Mouse (Mus musculus) spleen, adult 2 months (tissue): Measurements from ENCODE around the gene Rpl35. TPM values are rescaled to one million over a fixed set of nuclear protein-coding genes. Genes with fewer than 3 reads are reported as not detected.

ENCODE experiments used
- DNase-seq, 2 experiments: peaks; one replicate each; pipeline versions ENCODE4 v3.0.0 to v3.0.0-alpha.2; 2012 to 2021; ENCODE audit warnings: low spot score in 2 of 2, low read depth in 1 of 2
- H3K27ac ChIP-seq: fragments of 200-500 bp; 2 replicates; pipeline ENCODE4 v1.5.1; 2012; ENCODE audit warnings: low read length, inconsistent platforms; ENCODE audit not compliant: insufficient read depth
- H3K27me3 ChIP-seq: fragments of 200-500 bp; 2 replicates; pipeline ENCODE4 v1.6.1; 2012; ENCODE audit warnings: mild to moderate bottlenecking, moderate library complexity, low read length, inconsistent platforms; ENCODE audit not compliant: control insufficient read depth, insufficient read depth
- H3K36me3 ChIP-seq: fragments of 200-500 bp; 2 replicates; pipeline ENCODE4 v1.6.1; 2012; ENCODE audit warnings: mild to moderate bottlenecking, low read length, inconsistent platforms; ENCODE audit not compliant: control insufficient read depth, insufficient read depth
- H3K4me1 ChIP-seq: fragments of 200-500 bp; 2 replicates; pipeline ENCODE4 v1.6.1; 2011; ENCODE audit warnings: inconsistent platforms; ENCODE audit not compliant: control insufficient read depth, insufficient read depth, insufficient read length
- H3K4me3 ChIP-seq: fragments of 200-500 bp; 2 replicates; pipeline ENCODE4 v1.5.1; 2011; ENCODE audit warnings: mild to moderate bottlenecking, inconsistent platforms; ENCODE audit not compliant: insufficient read depth, insufficient read length; ENCODE audit errors: extremely low read depth
- CTCF ChIP-seq: fragments of 200-500 bp; IDR thresholded peaks from 2 replicates; pipeline ENCODE4 v1.5.1; 2011; ENCODE audit warnings: mild to moderate bottlenecking, inconsistent platforms; ENCODE audit not compliant: insufficient read depth, insufficient read length, insufficient replicate concordance; ENCODE audit errors: extremely low read depth
- POLR2A ChIP-seq: fragments of 200-500 bp; IDR thresholded peaks from 2 replicates; pipeline ENCODE4 v1.6.1; 2011; ENCODE audit warnings: low read depth, low read length, inconsistent platforms
- WGBS: fragments of 180-500 bp; shearing (Covaris S2); methylation state at CpG from one replicate; pipeline ENCODE4 v1.1.7; 2018; 5-methylcytosine and 5-hydroxymethylcytosine counted together
- polyA plus RNA-seq: library from polyadenylated mRNA; depleted of rRNA; stranded (reverse); fragments of >200 nt; gene quantifications from 2 replicates; pipeline ENCODE4 v1.2.3, GENCODE M21; 2012

Gene Rpl35
- polyA plus RNA-seq, 1 experiment: 149 TPM

- H3K4me1 ChIP-seq: no peaks in the 10 kb centered on the region
- TF ChIP-seq POLR2A: no peak
- TF ChIP-seq CTCF: no peak
- H3K4me3 ChIP-seq: no peak overlapping the region
- H3K27me3 ChIP-seq: no peaks in the 10 kb centered on the region
- WGBS: 57% methylated on average over 1 of the region's 1 CpGs
- H3K36me3 ChIP-seq: no peaks in the 10 kb centered on the region
- DNase-seq: no peak
- H3K27ac ChIP-seq: peak overlapping the region; percentile 14; the same call in 1 of the 2 replicates
Measured at GRCm38 (mm10) chr2:38987371-38987770, 18.1 kb downstream of the Rpl35 start.

GRCm38 (mm10) chr2:38986580-38986979 lies 18.8 kb downstream of the Rpl35 start:
- WGBS: 62% methylated on average over 3 of the region's 3 CpGs
- TF ChIP-seq CTCF (no peak), POLR2A (no peak)
- Histone ChIP-seq H3K4me3 (no peak overlapping the region), H3K27ac (no peak overlapping the region), H3K27me3 (no peaks in the 10 kb centered on the region), H3K36me3 (no peaks in the 10 kb centered on the region), H3K4me1 (no peaks in the 10 kb centered on the region)
- no peak for DNase-seq

DNA sequence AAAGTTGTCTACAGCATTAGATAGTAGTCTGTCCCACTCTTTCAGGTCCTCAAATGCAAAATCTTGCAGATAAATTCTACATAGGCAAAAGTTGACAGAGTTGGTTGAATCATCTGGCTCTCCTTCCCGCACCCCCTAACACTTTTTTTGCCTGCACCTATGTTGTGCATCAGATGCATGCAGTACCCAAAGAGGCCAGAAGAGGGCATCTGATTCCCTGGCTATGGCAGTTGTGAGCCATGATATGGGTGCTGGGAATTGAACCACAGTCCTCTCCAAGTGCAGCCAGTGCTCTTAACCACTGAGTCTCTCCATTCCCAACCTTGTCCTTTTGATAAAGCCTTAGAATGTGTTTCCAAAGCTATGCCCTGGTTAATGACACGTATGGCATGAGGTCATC lies 22.0 kb downstream of the Rpl35 start:
- H3K4me1 ChIP-seq: no peaks in the 10 kb centered on the region
- no peaks in the 10 kb centered on the region for H3K27me3 ChIP-seq
- no peak overlapping the region for H3K4me3 ChIP-seq
- H3K27ac ChIP-seq: no peak overlapping the region
- no peak for DNase-seq
- no peaks in the 10 kb centered on the region for H3K36me3 ChIP-seq
- no peak for TF ChIP-seq POLR2A
- TF ChIP-seq CTCF: peak; percentile 17; the same call in 1 of the 2 replicates
- WGBS: 93% methylated on average over 2 of the region's 2 CpGs

DNA sequence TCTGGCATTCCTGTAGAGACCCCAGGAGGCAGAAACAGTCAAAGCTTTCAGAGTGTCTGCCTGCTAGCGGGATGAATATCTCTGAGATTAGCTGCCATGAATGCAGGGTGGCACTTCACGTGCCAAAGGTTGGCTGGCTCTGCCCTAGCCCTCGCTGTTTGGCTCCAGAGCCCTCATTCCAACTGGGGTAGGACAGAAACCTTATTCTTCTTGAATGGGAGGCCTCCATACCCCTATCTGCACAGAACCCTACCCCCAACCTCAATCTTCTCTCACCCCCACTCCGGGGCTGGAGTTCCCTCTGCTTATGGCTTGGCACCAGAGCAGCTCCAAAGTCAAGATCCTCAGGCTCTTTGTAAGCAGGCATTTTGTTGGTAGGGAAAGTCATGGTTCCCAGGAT lies 27.6 kb downstream of the Rpl35 start:
- no peak for DNase-seq
- 90% methylated on average over 4 of the region's 4 CpGs for WGBS
- no peaks in the 10 kb centered on the region for H3K4me1 ChIP-seq
- no peaks in the 10 kb centered on the region for H3K27me3 ChIP-seq
- no peaks in the 10 kb centered on the region for H3K36me3 ChIP-seq
- H3K4me3 ChIP-seq: no peak overlapping the region
- H3K27ac ChIP-seq: no peak overlapping the region
- TF ChIP-seq CTCF (no peak), POLR2A (no peak)

DNA sequence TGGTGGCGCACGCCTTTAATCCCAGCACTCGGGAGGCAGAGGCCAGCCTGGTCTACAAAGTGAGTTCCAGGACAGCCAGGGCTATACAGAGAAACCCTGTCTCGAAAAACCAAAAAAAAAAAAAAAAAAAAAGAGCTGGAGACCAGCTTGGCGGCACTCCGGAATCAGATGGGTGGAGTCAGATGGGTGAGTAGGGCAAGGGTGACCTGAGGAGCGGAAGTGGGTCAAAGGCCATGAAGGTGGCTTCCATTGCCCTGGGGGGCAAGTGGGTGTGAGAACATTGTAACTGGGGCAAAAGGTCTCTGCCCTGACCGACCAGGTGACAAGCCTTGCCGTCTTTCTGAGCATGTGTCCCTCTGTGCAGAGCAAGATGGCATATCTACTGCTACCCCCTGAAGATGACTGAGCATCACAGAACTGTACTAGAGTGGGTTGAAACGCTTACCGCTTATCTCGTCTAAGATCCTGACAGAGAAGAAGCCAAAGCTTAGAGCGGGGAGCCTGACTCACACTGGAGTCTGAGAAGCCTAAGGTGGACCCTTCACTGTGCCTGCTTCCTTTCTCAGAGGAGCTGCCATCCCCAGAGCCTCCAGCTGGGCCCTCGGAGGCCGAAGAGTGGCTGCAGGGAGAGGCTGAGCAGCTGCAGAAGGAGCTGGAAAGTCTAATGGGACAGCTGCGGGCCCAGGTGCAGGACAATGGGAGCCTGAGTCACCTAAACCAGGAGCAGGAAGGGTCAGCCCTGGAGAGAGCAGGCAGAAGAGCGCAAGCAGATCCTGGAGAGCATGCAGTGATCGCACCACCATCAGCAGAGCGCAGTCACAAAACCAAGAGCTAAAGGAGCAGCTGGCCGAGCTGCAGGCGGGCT lies 29.3 kb downstream of the Rpl35 start:
- 87% methylated on average over 21 of the region's 21 CpGs for WGBS
- Histone ChIP-seq H3K27ac (no peak overlapping the region), H3K4me1 (no peaks in the 10 kb centered on the region), H3K27me3 (no peaks in the 10 kb centered on the region), H3K36me3 (no peaks in the 10 kb centered on the region), H3K4me3 (no peak overlapping the region)
- TF ChIP-seq CTCF: no peak
- no peak for TF ChIP-seq POLR2A
- no peak for DNase-seq

GRCm38 (mm10) chr2:38975181-38975580 lies 30.2 kb downstream of the Rpl35 start:
- Histone ChIP-seq H3K4me1 (no peaks in the 10 kb centered on the region), H3K27ac (no peak overlapping the region), H3K4me3 (no peak overlapping the region), H3K27me3 (no peaks in the 10 kb centered on the region), H3K36me3 (no peaks in the 10 kb centered on the region)
- WGBS: 91% methylated on average over 3 of the region's 3 CpGs
- TF ChIP-seq CTCF: no peak
- no peak for TF ChIP-seq POLR2A
- no peak for DNase-seq

GRCm38 (mm10) chr2:38974171-38974570 lies 31.3 kb downstream of the Rpl35 start:
- no peak overlapping the region for H3K27ac ChIP-seq
- H3K36me3 ChIP-seq: no peaks in the 10 kb centered on the region
- WGBS: 50% methylated on average over 2 of the region's 2 CpGs
- no peak overlapping the region for H3K4me3 ChIP-seq
- no peaks in the 10 kb centered on the region for H3K27me3 ChIP-seq
- no peak for DNase-seq
- TF ChIP-seq CTCF: no peak
- no peak for TF ChIP-seq POLR2A
- no peaks in the 10 kb centered on the region for H3K4me1 ChIP-seq
